8 mouse cellular contexts compared by ENCODE assay signal in genomic region chr2:32912210-32912804, GRCm38 (mm10). TPM values are rescaled to one million over a fixed set of nuclear protein-coding genes. Genes with fewer than 3 reads are reported as not detected.
DNase-seq lines count a peak whose midpoint lies in the region; ATAC-seq and TF ChIP-seq lines count a peak whose summit lies in the region.

No protein-coding gene starts in this region.

- no peaks in the 10 kb centered on the region for H3K27me3 ChIP-seq in limb, embryonic 14.5 days (ENCODE audit: control insufficient read depth, insufficient read depth, low read length)
- H3K27me3 ChIP-seq in neural tube, embryonic 11.5 days (ENCODE audit: control insufficient read depth, insufficient read depth, low read length) = no peaks in the 10 kb centered on the region

- H3K9ac ChIP-seq in limb, embryonic 14.5 days (ENCODE audit: low read depth, low read length, severe bottlenecking) = no peak overlapping the region
- H3K9ac ChIP-seq in neural tube, embryonic 11.5 days (ENCODE audit: low read length) = no peak overlapping the region

- H3K9me3 ChIP-seq in limb, embryonic 14.5 days (ENCODE audit: control insufficient read depth, low read length) = no peaks in the 10 kb centered on the region
- H3K9me3 ChIP-seq in neural tube, embryonic 11.5 days (ENCODE audit: control insufficient read depth, low read length) = no peaks in the 10 kb centered on the region

- WGBS in limb, embryonic 14.5 days = 31% methylated on average over 19 of the region's 19 CpGs
- 32% methylated on average over 19 of the region's 19 CpGs for WGBS in neural tube, embryonic 11.5 days

- no peak overlapping the region for H3K4me2 ChIP-seq in limb, embryonic 14.5 days (replicated peaks; ENCODE audit: low read depth, low read length, severe bottlenecking)
- no peak overlapping the region for H3K4me2 ChIP-seq in neural tube, embryonic 11.5 days (ENCODE audit: low read depth)

- peaks cover 22% of the 10 kb centered on the region for H3K4me1 ChIP-seq in limb, embryonic 14.5 days (ENCODE audit: control insufficient read depth, insufficient read depth, low read length)
- H3K4me1 ChIP-seq in neural tube, embryonic 11.5 days (ENCODE audit: control insufficient read depth, insufficient read depth, low read length) = peaks cover 25% of the 10 kb centered on the region

- H3K36me3 ChIP-seq in limb, embryonic 14.5 days (ENCODE audit: control insufficient read depth, insufficient read depth, low read length) = peaks cover 59% of the 10 kb centered on the region
- no peaks in the 10 kb centered on the region; the same call in 1 of the 2 replicates for H3K36me3 ChIP-seq in neural tube, embryonic 11.5 days (ENCODE audit: control insufficient read depth, insufficient read depth, low read length)

- peak; percentile 46; the same call in 1 of the 2 replicates for TF ChIP-seq POLR2A in limb, embryonic 14.5 days (IDR thresholded peaks at IDR 0.05; ENCODE audit: borderline replicate concordance, extremely low read depth, insufficient read depth, insufficient read length)

- H3K27ac ChIP-seq in limb, embryonic 14.5 days (replicated peaks; ENCODE audit: low read depth, low read length) = no peak overlapping the region
- no peak overlapping the region for H3K27ac ChIP-seq in neural tube, embryonic 11.5 days (ENCODE audit: low read depth, low read length)

- no peak; the same call in 1 of the 2 replicates for ATAC-seq in limb, embryonic 14.5 days (ENCODE audit: low FRiP score, low read depth)
- ATAC-seq in neural tube, embryonic 11.5 days (ENCODE audit: insufficient read depth, low FRiP score, low TSS enrichment) = no peak

- peak; percentile 88 to 89 for DNase-seq in B cell, adult 2 months
- peak; percentile 93 for DNase-seq in ZHBTc4 (ENCODE audit: low read depth, low spot score)
- DNase-seq in cerebellum, postnatal 25 days = peak; percentile 90 to 91
- peak; percentile 84 to 91 for DNase-seq in frontal cortex, postnatal 36 days (ENCODE audit: low spot score in 2 of 2)
- peak; percentile 63 to 85 for DNase-seq in kidney, adult 8-10 months
- DNase-seq in limb, embryonic 14.5 days (ENCODE audit: low spot score) = peak; percentile 96
- peak; percentile 85 for DNase-seq in neural tube, embryonic 11.5 days (ENCODE audit: low spot score)
- DNase-seq in thymus, adult 18-20 months = peak; percentile 32 to 47

- no peak overlapping the region for H3K4me3 ChIP-seq in limb, embryonic 14.5 days (replicated peaks; ENCODE audit: low read length)
- no peak overlapping the region for H3K4me3 ChIP-seq in neural tube, embryonic 11.5 days (ENCODE audit: low read depth, low read length)

RNA-seq across cellular contexts. Expression of gene Fam129b, which starts 36.4 kb away (rescaled TPM):
- 73.5 and 81.0 TPM in 2 replicates for polyA plus RNA-seq in limb, embryonic 14.5 days (2012; rRNA removed)
- 45.9 and 46.2 TPM in 2 replicates for polyA plus RNA-seq in limb, embryonic 14.5 days (2014; fragmentation: Nextera tagmentation; extraction: Ambion mirVana)
- polyA plus RNA-seq in neural tube, embryonic 11.5 days (2014; fragmentation: Nextera tagmentation; extraction: Ambion mirVana) = 17.0 and 17.2 TPM in 2 replicates

RNA-seq across cellular contexts. Expression of gene Rpl12, which starts 49.1 kb away (rescaled TPM):
- 1,366 and 1,484 TPM in 2 replicates for polyA plus RNA-seq in limb, embryonic 14.5 days (2012; rRNA removed)
- 237 and 247 TPM in 2 replicates for polyA plus RNA-seq in limb, embryonic 14.5 days (2014; fragmentation: Nextera tagmentation; extraction: Ambion mirVana)
- polyA plus RNA-seq in neural tube, embryonic 11.5 days (2014; fragmentation: Nextera tagmentation; extraction: Ambion mirVana) = 147 and 152 TPM in 2 replicates

RNA-seq across cellular contexts. Expression of gene Lrsam1, which starts 49.1 kb away (rescaled TPM):
- polyA plus RNA-seq in limb, embryonic 14.5 days (2012; rRNA removed) = 18.0 and 20.3 TPM in 2 replicates
- polyA plus RNA-seq in limb, embryonic 14.5 days (2014; fragmentation: Nextera tagmentation; extraction: Ambion mirVana) = 9.4 and 11.5 TPM in 2 replicates
- 10.2 and 12.6 TPM in 2 replicates for polyA plus RNA-seq in neural tube, embryonic 11.5 days (2014; fragmentation: Nextera tagmentation; extraction: Ambion mirVana)

Comparison
In these comparisons a context has a peak if more than half of its experiments do, and no peak if none do; other contexts are left out.
1. DNase-seq: peak in every context shown above with its lines; median percentile 96 in limb, embryonic 14.5 days; 93 in ZHBTc4; 90 in cerebellum, postnatal 25 days; 88 in B cell, adult 2 months; 88 in frontal cortex, postnatal 36 days; 85 in neural tube, embryonic 11.5 days; 74 in kidney, adult 8-10 months; 40 in thymus, adult 18-20 months.